Comparison of ENCODE assay signal across 30 mouse cellular contexts in the genomic region with DNA sequence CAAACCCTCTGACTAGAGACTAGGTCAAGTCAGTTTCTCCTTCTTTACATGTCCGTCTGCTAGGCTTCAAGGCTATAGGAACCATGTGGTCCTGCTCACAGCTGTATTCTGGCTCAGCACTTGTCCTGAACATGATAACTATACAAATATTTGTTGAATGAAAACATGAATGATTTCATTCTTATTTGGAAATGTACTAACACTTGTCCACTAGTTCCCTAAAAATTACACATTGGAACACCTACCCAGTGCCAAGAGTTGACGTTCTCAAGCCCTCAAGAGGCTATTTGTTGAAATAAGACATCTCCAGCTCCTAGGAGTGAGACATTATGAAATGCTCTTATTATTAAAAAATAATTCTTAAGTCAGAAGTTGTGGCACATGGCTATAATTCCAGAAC. TPM values are rescaled to one million over a fixed set of nuclear protein-coding genes. Genes with fewer than 3 reads are reported as not detected.
DNase-seq lines count a peak whose midpoint lies in the region; ATAC-seq and TF ChIP-seq lines count a peak whose summit lies in the region.
"Had no signal": no experiment of that assay in that cellular context is flagged by ENCODE, and none has a peak within 500 bp of the region (broad histone marks: within the 10 kb centered on the region; RNA-seq: fewer than 3 reads in every experiment).

No protein-coding gene starts in this region.

- H3K4me2 ChIP-seq in lung, embryonic 14.5 days, result no peak overlapping the region
- H3K4me2 ChIP-seq in forebrain, postnatal 0 days (ENCODE audit: low read depth), result no peak overlapping the region
- H3K4me2 ChIP-seq: hindbrain, embryonic 15.5 days; limb, embryonic 15.5 days; liver, embryonic 15.5 days; midbrain, embryonic 11.5 days; neural tube, embryonic 15.5 days had no signal

- 80% methylated on average over 2 of the region's 2 CpGs for WGBS in heart, adult 2 months
- WGBS in lung, embryonic 14.5 days, result 56% methylated on average over 2 of the region's 2 CpGs
- WGBS in lung, adult 2 months, result 66% methylated on average over 2 of the region's 2 CpGs
- WGBS in forebrain, postnatal 0 days, result 88% methylated on average over 2 of the region's 2 CpGs

- ATAC-seq in lung, embryonic 14.5 days (ENCODE audit: insufficient read depth), result no peak
- ATAC-seq in forebrain, postnatal 0 days, result no peak
- ATAC-seq: Patski had no signal

- no peak for TF ChIP-seq CTCF in heart, adult 2 months (IDR thresholded peaks at IDR 0.05)
- no peak for TF ChIP-seq CTCF in lung, embryonic 14.5 days (IDR thresholded peaks at IDR 0.05; ENCODE audit: low read depth)
- TF ChIP-seq CTCF in lung, adult 2 months (IDR thresholded peaks at IDR 0.05; ENCODE audit: insufficient read depth, low read length), result no peak
- no peak for TF ChIP-seq CTCF in forebrain, postnatal 0 days (IDR thresholded peaks at IDR 0.05; ENCODE audit: low read depth)

- no peak overlapping the region for H3K9ac ChIP-seq in heart, adult 2 months (ENCODE audit: low read depth, low read length)
- H3K9ac ChIP-seq in lung, embryonic 14.5 days, result no peak overlapping the region
- no peak overlapping the region for H3K9ac ChIP-seq in forebrain, postnatal 0 days
- H3K9ac ChIP-seq: hindbrain, embryonic 15.5 days; limb, embryonic 15.5 days; liver, embryonic 15.5 days; neural tube, embryonic 15.5 days had no signal

- no peaks in the 10 kb centered on the region for H3K27me3 ChIP-seq in heart, adult 2 months (ENCODE audit: control insufficient read depth, insufficient read depth, low read length)
- no peaks in the 10 kb centered on the region for H3K27me3 ChIP-seq in lung, embryonic 14.5 days (ENCODE audit: insufficient read depth, low read length)
- H3K27me3 ChIP-seq in forebrain, postnatal 0 days (ENCODE audit: insufficient read depth, low read length), result no peaks in the 10 kb centered on the region
- H3K27me3 ChIP-seq: hindbrain, embryonic 15.5 days; limb, embryonic 15.5 days; liver, embryonic 15.5 days; neural tube, embryonic 15.5 days; Patski had no signal

- DNase-seq in heart, adult 2 months, result peak in 1 of 2 experiments; percentile 10
- DNase-seq in heart, postnatal 4 days, result no peak
- DNase-seq in lung, embryonic 14.5 days, result peak; percentile 33
- DNase-seq in lung, adult 2 months, result no peak
- peak; percentile 78 for DNase-seq in skeletal muscle tissue, adult 2 months (ENCODE audit: low read depth, low spot score)
- no peak for DNase-seq in forebrain, postnatal 0 days
- no peak for DNase-seq in urinary bladder, postnatal 25 days (ENCODE audit: low spot score)
- DNase-seq: adrenal gland, adult 2 months; cerebellum, adult 11-12 months; cerebellum, postnatal 10 days; kidney, adult 8-10 months; kidney, postnatal 10 days; left cerebral cortex, postnatal 4 days; right cerebral cortex, adult 18-20 months; right cerebral cortex, postnatal 4 days had no signal

- H3K27ac ChIP-seq in heart, adult 2 months, result peak overlapping the region; percentile 28
- H3K27ac ChIP-seq in lung, embryonic 14.5 days (ENCODE audit: low read depth), result no peak overlapping the region
- H3K27ac ChIP-seq in forebrain, postnatal 0 days (ENCODE audit: low read depth, low read length), result no peak overlapping the region
- H3K27ac ChIP-seq: hindbrain, embryonic 15.5 days; limb, embryonic 15.5 days; liver, embryonic 15.5 days; neural tube, embryonic 15.5 days had no signal

- no peak overlapping the region for H3K4me3 ChIP-seq in heart, adult 2 months
- no peak overlapping the region for H3K4me3 ChIP-seq in lung, embryonic 14.5 days (ENCODE audit: low read depth, low read length)
- H3K4me3 ChIP-seq in lung, adult 2 months (replicated peaks; ENCODE audit: extremely low read depth, low read depth, low read length), result no peak overlapping the region
- H3K4me3 ChIP-seq in forebrain, postnatal 0 days (ENCODE audit: low read depth, low read length), result no peak overlapping the region
- H3K4me3 ChIP-seq: hindbrain, embryonic 15.5 days; limb, embryonic 15.5 days; liver, embryonic 15.5 days; neural tube, embryonic 15.5 days had no signal

- H3K79me2 ChIP-seq in heart, adult 2 months (replicated peaks; ENCODE audit: control insufficient read depth, insufficient read depth, low read length), result no peaks in the 10 kb centered on the region

- no peaks in the 10 kb centered on the region for H3K9me3 ChIP-seq in lung, embryonic 14.5 days (ENCODE audit: low read depth, low read length)
- no peaks in the 10 kb centered on the region for H3K9me3 ChIP-seq in forebrain, postnatal 0 days (ENCODE audit: low read length)
- H3K9me3 ChIP-seq: hindbrain, embryonic 15.5 days; limb, embryonic 15.5 days; liver, embryonic 15.5 days; neural tube, embryonic 15.5 days had no signal

- H3K36me3 ChIP-seq in heart, adult 2 months (ENCODE audit: control insufficient read depth, insufficient read depth, low read length), result no peaks in the 10 kb centered on the region
- no peaks in the 10 kb centered on the region for H3K36me3 ChIP-seq in lung, embryonic 14.5 days (ENCODE audit: insufficient read depth)
- no peaks in the 10 kb centered on the region for H3K36me3 ChIP-seq in forebrain, postnatal 0 days (ENCODE audit: insufficient read depth)
- H3K36me3 ChIP-seq: hindbrain, embryonic 15.5 days; limb, embryonic 15.5 days; liver, embryonic 15.5 days; neural tube, embryonic 15.5 days had no signal

- H3K4me1 ChIP-seq in heart, adult 2 months (ENCODE audit: control insufficient read depth, insufficient read depth, low read length), result no peaks in the 10 kb centered on the region; the same call in 1 of the 2 replicates
- no peaks in the 10 kb centered on the region for H3K4me1 ChIP-seq in lung, embryonic 14.5 days (ENCODE audit: insufficient read depth)
- peaks cover 6% of the 10 kb centered on the region for H3K4me1 ChIP-seq in lung, adult 2 months (ENCODE audit: control insufficient read depth, insufficient read depth, low read length)
- H3K4me1 ChIP-seq in forebrain, postnatal 0 days (ENCODE audit: insufficient read depth), result no peaks in the 10 kb centered on the region
- H3K4me1 ChIP-seq: limb, embryonic 15.5 days; liver, embryonic 15.5 days; neural tube, embryonic 15.5 days had no signal

- TF ChIP-seq POLR2A in heart, adult 2 months (IDR thresholded peaks at IDR 0.05; ENCODE audit: insufficient read depth, low read depth, low read length), result no peak
- TF ChIP-seq POLR2A in lung, adult 2 months (IDR thresholded peaks at IDR 0.05; ENCODE audit: borderline replicate concordance, extremely low read depth, low read depth, low read length), result no peak

- no peak for TF ChIP-seq EP300 in heart, adult 2 months (IDR thresholded peaks at IDR 0.05; ENCODE audit: insufficient read depth, low read depth, low read length)

- intact Hi-C loops in heart, adult 2 months (cut with DNase I), result no loop called here

RNA-seq across cellular contexts. Expression of a gene that starts 6.9 kb away (rescaled TPM):
- not detected for total RNA-seq in heart, adult 2 months (2021)
- polyA plus RNA-seq in heart, adult 2 months (2012; rRNA removed), result 0.10 and 0.26 TPM in 2 replicates
- not detected for total RNA-seq in heart, postnatal 4 days (2021)
- not detected in 2 replicates for polyA plus RNA-seq in lung, embryonic 14.5 days (2014; fragmentation: Nextera tagmentation; extraction: Ambion mirVana)
- polyA plus RNA-seq in lung, adult 2 months (2012; rRNA removed), result 0.13 TPM in 1 of 2 replicates, not detected in the other
- total RNA-seq in forebrain, postnatal 0 days (2014; rRNA removed), result not detected in 2 replicates
- not detected in 2 replicates for polyA plus RNA-seq in forebrain, postnatal 0 days (2015; fragmentation: Nextera tagmentation; extraction: Ambion mirVana)
- total RNA-seq: adrenal gland, adult 2 months; adrenal gland, postnatal 4 days; granulocyte monocyte progenitor cell, adult 5-6 weeks; layer of hippocampus, postnatal 14 days; left cerebral cortex, adult 8-10 months; left cerebral cortex, postnatal 4 days; megakaryocyte progenitor cell, adult 5-6 weeks had no signal
- polyA plus RNA-seq: adrenal gland, adult 2 months; embryonic facial prominence, embryonic 11.5 days; forebrain, embryonic 11.5 days; hindbrain, embryonic 15.5 days; intestine, embryonic 14.5 days; limb, embryonic 15.5 days; liver, embryonic 15.5 days; neural tube, embryonic 15.5 days; Patski; thymus, postnatal 0 days had no signal

RNA-seq across cellular contexts. Expression of a gene that starts 43.4 kb away (rescaled TPM):
- 1 to 10 TPM; 2.1 to 3.8 TPM for total RNA-seq in heart, adult 2 months (2021)
- 3.3 and 4.1 TPM in 2 replicates for polyA plus RNA-seq in heart, adult 2 months (2012; rRNA removed)
- 10 to 100 TPM; 15.5 to 15.9 TPM for total RNA-seq in heart, postnatal 4 days (2021)
- 3.7 and 4.0 TPM in 2 replicates for polyA plus RNA-seq in lung, embryonic 14.5 days (2014; fragmentation: Nextera tagmentation; extraction: Ambion mirVana)
- 7.6 and 14.0 TPM in 2 replicates for polyA plus RNA-seq in lung, adult 2 months (2012; rRNA removed)
- 6.4 and 6.5 TPM in 2 replicates for total RNA-seq in forebrain, postnatal 0 days (2014; rRNA removed)
- polyA plus RNA-seq in forebrain, postnatal 0 days (2015; fragmentation: Nextera tagmentation; extraction: Ambion mirVana), result 4.9 and 5.2 TPM in 2 replicates
- total RNA-seq: granulocyte monocyte progenitor cell, adult 5-6 weeks had no signal

Comparison
In these comparisons a context has a peak if more than half of its experiments do, and no peak if none do; other contexts are left out.
1. DNase-seq: peak in lung, embryonic 14.5 days (single experiment) and skeletal muscle tissue, adult 2 months (single experiment); none in heart, postnatal 4 days (single experiment), lung, adult 2 months (single experiment), forebrain, postnatal 0 days (single experiment) and urinary bladder, postnatal 25 days (single experiment).